In genomic region chr3:93522611-93523010, GRCm38 (mm10) we compare ENCODE assay signal across 8 mouse cellular contexts. TPM values are rescaled to one million over a fixed set of nuclear protein-coding genes. Genes with fewer than 3 reads are reported as not detected.
DNase-seq lines count a peak whose midpoint lies in the region; ATAC-seq and TF ChIP-seq lines count a peak whose summit lies in the region.
"Had no signal": no experiment of that assay in that cellular context is flagged by ENCODE, and none has a peak within 500 bp of the region (broad histone marks: within the 10 kb centered on the region; RNA-seq: fewer than 3 reads in every experiment).

No protein-coding gene starts in this region.

- TF ChIP-seq POLR2A in CH12.LX (IDR thresholded peaks at IDR 0.05; ENCODE audit: low read depth, low read length) = no peak

- no peak for TF ChIP-seq EP300 in CH12.LX (IDR thresholded peaks at IDR 0.05; ENCODE audit: low read length)
- no peak for TF ChIP-seq EP300 in stomach, postnatal 0 days (optimal IDR thresholded peaks at IDR 0.05)

- DNase-seq in CH12.LX (ENCODE audit: extremely low read depth) (no peak), Patski (ENCODE audit: low read depth, low spot score) (peak; percentile 88)
- DNase-seq in embryonic facial prominence, embryonic 11.5 days (ENCODE audit: low spot score) = peak; percentile 79
- peak; percentile 10 to 61 for DNase-seq in layer of hippocampus, adult 8-10 months (ENCODE audit: low spot score in 2 of 2)
- peak; percentile 75 for DNase-seq in lung, postnatal 14 days
- DNase-seq in stomach, postnatal 0 days (ENCODE audit: low spot score) = peak; percentile 64
- DNase-seq: liver, embryonic 13.5 days had no signal

- H3K9me3 ChIP-seq in CH12.LX (replicated peaks; ENCODE audit: low read length) = no peaks in the 10 kb centered on the region
- no peaks in the 10 kb centered on the region for H3K9me3 ChIP-seq in embryonic facial prominence, embryonic 11.5 days (replicated peaks; ENCODE audit: control insufficient read depth, low read length)
- H3K9me3 ChIP-seq in heart, embryonic 12.5 days (replicated peaks) = no peaks in the 10 kb centered on the region
- no peaks in the 10 kb centered on the region for H3K9me3 ChIP-seq in stomach, postnatal 0 days (ENCODE audit: control insufficient read depth, low read length)
- H3K9me3 ChIP-seq: liver, embryonic 13.5 days had no signal

- TF ChIP-seq CTCF in CH12.LX (conservative IDR thresholded peaks at IDR 0.05 in 1 of 2, IDR thresholded peaks at IDR 0.05 in 1 of 2; ENCODE audit: low read depth in 2 of 2, low read length in 2 of 2) = peak; percentile 77 to 93
- peak; percentile 97 for TF ChIP-seq CTCF in Patski (IDR thresholded peaks at IDR 0.05)
- TF ChIP-seq CTCF in stomach, postnatal 0 days (IDR thresholded peaks at IDR 0.05; ENCODE audit: low read depth) = peak; percentile 89

- peak overlapping the region in 1 of 3 experiments; percentile 28 for H3K4me3 ChIP-seq in CH12.LX (replicated peaks in 1 of 3; ENCODE audit: low read depth in 2 of 3, low read length in 2 of 3, poor library complexity in 1 of 3)
- H3K4me3 ChIP-seq in embryonic facial prominence, embryonic 11.5 days (ENCODE audit: low read depth, low read length) = no peak overlapping the region
- H3K4me3 ChIP-seq in heart, embryonic 12.5 days = no peak overlapping the region
- peak overlapping the region; percentile 18; the same call in 1 of the 2 replicates for H3K4me3 ChIP-seq in stomach, postnatal 0 days (ENCODE audit: low read depth, low read length)
- H3K4me3 ChIP-seq: liver, embryonic 13.5 days had no signal

- peaks cover 37 to 43% of the 10 kb centered on the region in 2 experiments for H3K36me3 ChIP-seq in CH12.LX (replicated peaks in 1 of 2; ENCODE audit: control insufficient read depth in 1 of 2, insufficient read depth in 1 of 2, low read length in 1 of 2)
- H3K36me3 ChIP-seq in embryonic facial prominence, embryonic 11.5 days (replicated peaks; ENCODE audit: control insufficient read depth, insufficient read depth, low read depth, low read length) = no peaks in the 10 kb centered on the region
- peaks cover 35% of the 10 kb centered on the region for H3K36me3 ChIP-seq in heart, embryonic 12.5 days
- H3K36me3 ChIP-seq in stomach, postnatal 0 days (ENCODE audit: control insufficient read depth, insufficient read depth, low read length) = peaks cover 4% of the 10 kb centered on the region; the same call in 1 of the 2 replicates

- CTCF ChIA-PET in Patski (lab: Charles Lee) = interaction anchor here (0.9 to 22.8 kb wide), 18 partner anchors 8 to 161 kb away, joined by 3 to 225 read pairs (median 6); partner anchors contain the start of gene S100a10

- no peaks in the 10 kb centered on the region for H3K27me3 ChIP-seq in CH12.LX (replicated peaks)
- no peaks in the 10 kb centered on the region for H3K27me3 ChIP-seq in Patski
- no peaks in the 10 kb centered on the region for H3K27me3 ChIP-seq in embryonic facial prominence, embryonic 11.5 days (ENCODE audit: control insufficient read depth, insufficient read depth, low read length)
- no peaks in the 10 kb centered on the region for H3K27me3 ChIP-seq in heart, embryonic 12.5 days (replicated peaks)
- H3K27me3 ChIP-seq in stomach, postnatal 0 days (ENCODE audit: control insufficient read depth, insufficient read depth, low read length) = no peaks in the 10 kb centered on the region
- H3K27me3 ChIP-seq: liver, embryonic 13.5 days had no signal

- peak; percentile 40 for ATAC-seq in Patski
- ATAC-seq in embryonic facial prominence, embryonic 11.5 days (replicated peaks; ENCODE audit: insufficient number of reproducible peaks, low FRiP score, low TSS enrichment, low read depth) = no peak
- ATAC-seq in heart, embryonic 12.5 days (ENCODE audit: insufficient number of reproducible peaks, low FRiP score) = 0 out of 2 replicates have a peak, but pooled peaks have one; percentile 2
- ATAC-seq in stomach, postnatal 0 days (ENCODE audit: low FRiP score, low TSS enrichment) = no peak

- peak overlapping the region; percentile 44 for H3K4me2 ChIP-seq in CH12.LX (ENCODE audit: insufficient read depth, low read depth, poor library complexity, severe bottlenecking)
- H3K4me2 ChIP-seq in embryonic facial prominence, embryonic 11.5 days (ENCODE audit: low read depth, low read length) = no peak overlapping the region
- H3K4me2 ChIP-seq in heart, embryonic 12.5 days = peak overlapping the region; percentile 32
- peak overlapping the region; percentile 37 for H3K4me2 ChIP-seq in stomach, postnatal 0 days (replicated peaks; ENCODE audit: low read depth)
- H3K4me2 ChIP-seq: liver, embryonic 13.5 days had no signal

- dilution Hi-C loops in CH12.LX (cut with MboI; ENCODE audit: extremely low pct_ligation_motif_present, extremely low pct_unique_long_range_greater_than_20kb, low sequenced_read_pairs) = no loop called here

- TF ChIP-seq RAD21 in CH12.LX (IDR thresholded peaks at IDR 0.05; ENCODE audit: low read depth, low read length) = peak; percentile 33

- H3K79me2 ChIP-seq in CH12.LX (replicated peaks; ENCODE audit: control insufficient read depth, extremely low read depth, insufficient read depth, poor library complexity, severe bottlenecking) = peaks cover 35% of the 10 kb centered on the region

- peak overlapping the region; percentile 99; the same call in 1 of the 2 replicates for H3K9ac ChIP-seq in CH12.LX (ENCODE audit: insufficient read depth, low read depth)
- H3K9ac ChIP-seq in embryonic facial prominence, embryonic 11.5 days (replicated peaks; ENCODE audit: low read length) = no peak overlapping the region
- no peak overlapping the region for H3K9ac ChIP-seq in heart, embryonic 12.5 days
- H3K9ac ChIP-seq in stomach, postnatal 0 days (ENCODE audit: low read length) = no peak overlapping the region
- H3K9ac ChIP-seq: liver, embryonic 13.5 days had no signal

- H3K4me1 ChIP-seq in CH12.LX (ENCODE audit: control insufficient read depth in 1 of 2, insufficient read depth in 2 of 2) = peaks cover 12 to 30% of the 10 kb centered on the region in 2 experiments
- no peaks in the 10 kb centered on the region for H3K4me1 ChIP-seq in embryonic facial prominence, embryonic 11.5 days (ENCODE audit: control insufficient read depth, insufficient read depth, low read length)
- peaks cover 21% of the 10 kb centered on the region for H3K4me1 ChIP-seq in heart, embryonic 12.5 days (replicated peaks)
- peaks cover 5% of the 10 kb centered on the region for H3K4me1 ChIP-seq in stomach, postnatal 0 days (replicated peaks; ENCODE audit: control insufficient read depth, insufficient read depth)

- POLR2A ChIA-PET in Patski (lab: Charles Lee) = interaction anchor here (1.0 kb wide), 1 partner anchor 56 kb away, joined by 3 read pairs; no protein-coding TSS in a partner anchor

- H3K27ac ChIP-seq in CH12.LX (ENCODE audit: insufficient read depth, low read depth) = no peak overlapping the region
- H3K27ac ChIP-seq in embryonic facial prominence, embryonic 11.5 days (replicated peaks; ENCODE audit: low read depth, low read length) = no peak overlapping the region
- H3K27ac ChIP-seq in heart, embryonic 12.5 days (ENCODE audit: poor library complexity, severe bottlenecking) = no peak overlapping the region
- H3K27ac ChIP-seq in stomach, postnatal 0 days (replicated peaks) = no peak overlapping the region; the same call in 1 of the 2 replicates
- H3K27ac ChIP-seq: liver, embryonic 13.5 days had no signal

- 38% methylated on average over 7 of the region's 7 CpGs for WGBS in embryonic facial prominence, embryonic 11.5 days
- WGBS in heart, embryonic 12.5 days = 29% methylated on average over 7 of the region's 7 CpGs
- WGBS in stomach, postnatal 0 days = 22% methylated on average over 7 of the region's 7 CpGs

- in situ Hi-C loops in CH12.LX (cut with MboI; ENCODE audit: low pct_ligation_motif_present, low pct_unique_long_range_greater_than_20kb, low sequenced_read_pairs) (no loop called here), Patski (cut with MboI; ENCODE audit: low pct_unique_long_range_greater_than_20kb) (no loop called here)

TF ChIP-seq in CH12.LX, 34 proteins besides CTCF, POLR2A, EP300 and RAD21:
- peak; percentile 57; the same call in 1 of the 2 replicates for TF ChIP-seq IRF4 (IDR thresholded peaks at IDR 0.05; ENCODE audit: low read depth, low read length)
- TF ChIP-seq USF1 (IDR thresholded peaks at IDR 0.05; ENCODE audit: low read depth, low read length) = no peak
- peak; percentile 57 for TF ChIP-seq SMC3 (IDR thresholded peaks at IDR 0.05; ENCODE audit: low read depth, low read length)
- TF ChIP-seq MXI1 (IDR thresholded peaks at IDR 0.05; ENCODE audit: low read depth, low read length) = 0 out of 2 replicates have a peak, but pooled peaks have one; percentile 32
- peak; percentile 19; the same call in 1 of the 2 replicates for TF ChIP-seq MAX (IDR thresholded peaks at IDR 0.05; ENCODE audit: low read length)
- TF ChIP-seq ELF1 (IDR thresholded peaks at IDR 0.05; ENCODE audit: low read depth, low read length) = no peak

RNA-seq across cellular contexts. Expression of gene S100a11, which starts 2.3 kb away (rescaled TPM):
- 33.4 and 47.2 TPM in 2 replicates for total RNA-seq in CH12.LX (2012; rRNA removed)
- total RNA-seq in CH12.LX (2014; rRNA removed) = 68.9 and 75.2 TPM in 2 replicates
- 448 and 468 TPM in 2 replicates for polyA plus RNA-seq in CH12.LX (2012; ENCODE audit: insufficient read length, low read depth)
- 3,178 TPM for polyA plus RNA-seq in Patski (2021)
- 525 TPM in 2 replicates for polyA plus RNA-seq in embryonic facial prominence, embryonic 11.5 days (2014; fragmentation: Nextera tagmentation; extraction: Ambion mirVana)
- 860 and 874 TPM in 2 replicates for polyA plus RNA-seq in heart, embryonic 12.5 days (2016; fragmentation: Nextera tagmentation; extraction: Ambion mirVana)
- total RNA-seq in layer of hippocampus, adult 8-10 months (2022) = 10 to 100 TPM in 2 of 4 experiments, 1 to 10 TPM in 2; 6.1 to 19.4 (median 13.9) TPM
- polyA plus RNA-seq in stomach, postnatal 0 days (2015; fragmentation: Nextera tagmentation; extraction: Ambion mirVana) = 1,952 and 2,093 TPM in 2 replicates

RNA-seq across cellular contexts. Expression of gene S100a10, which starts 32.3 kb away (rescaled TPM):
- 352 and 369 TPM in 2 replicates for total RNA-seq in CH12.LX (2012; rRNA removed)
- 429 and 518 TPM in 2 replicates for total RNA-seq in CH12.LX (2014; rRNA removed)
- 213 and 259 TPM in 2 replicates for polyA plus RNA-seq in CH12.LX (2012; ENCODE audit: insufficient read length, low read depth)
- polyA plus RNA-seq in Patski (2021) = 981 TPM
- 224 and 236 TPM in 2 replicates for polyA plus RNA-seq in embryonic facial prominence, embryonic 11.5 days (2014; fragmentation: Nextera tagmentation; extraction: Ambion mirVana)
- 186 and 199 TPM in 2 replicates for polyA plus RNA-seq in heart, embryonic 12.5 days (2016; fragmentation: Nextera tagmentation; extraction: Ambion mirVana)
- total RNA-seq in layer of hippocampus, adult 8-10 months (2022) = 10 to 100 TPM; 16.7 to 37.3 (median 28.5) TPM
- polyA plus RNA-seq in stomach, postnatal 0 days (2015; fragmentation: Nextera tagmentation; extraction: Ambion mirVana) = 314 and 375 TPM in 2 replicates

RNA-seq across cellular contexts. Expression of gene Tchhl1, which starts 54.1 kb away (rescaled TPM):
- not detected in 2 replicates for total RNA-seq in CH12.LX (2012; rRNA removed)
- total RNA-seq in CH12.LX (2014; rRNA removed) = not detected in 2 replicates
- not detected in 2 replicates for polyA plus RNA-seq in CH12.LX (2012; ENCODE audit: insufficient read length, low read depth)
- polyA plus RNA-seq in Patski (2021) = 0.03 TPM
- polyA plus RNA-seq in embryonic facial prominence, embryonic 11.5 days (2014; fragmentation: Nextera tagmentation; extraction: Ambion mirVana) = 0.13 TPM in 1 of 2 replicates, not detected in the other
- not detected in 2 replicates for polyA plus RNA-seq in heart, embryonic 12.5 days (2016; fragmentation: Nextera tagmentation; extraction: Ambion mirVana)
- not detected for total RNA-seq in layer of hippocampus, adult 8-10 months (2022)
- polyA plus RNA-seq in stomach, postnatal 0 days (2015; fragmentation: Nextera tagmentation; extraction: Ambion mirVana) = not detected in 2 replicates
- polyA plus RNA-seq: liver, embryonic 13.5 days had no signal

Comparison
In these comparisons a context has a peak if more than half of its experiments do, and no peak if none do; other contexts are left out.
1. ATAC-seq: peak in Patski (single experiment) and heart, embryonic 12.5 days (single experiment); none in embryonic facial prominence, embryonic 11.5 days (single experiment) and stomach, postnatal 0 days (single experiment).
2. Peak in every context shown above with its lines, with median percentiles within 50 percentile points of each other: CTCF ChIP-seq.